Mouse (Mus musculus) heart, embryonic 14.5 days (tissue): ENCODE results near the gene 1700057G04Rik. TPM values are rescaled to one million over a fixed set of nuclear protein-coding genes. Genes with fewer than 3 reads are reported as not detected.
"Not testable (repeated sequence)": the region's sequence is repeated elsewhere in the genome, so short reads cannot be mapped to it uniquely, and the experiment has no call there.

Source experiments
- ATAC-seq: fragments of 200-750 bp; cut with Nextera tagmentation; 2 replicates; pipeline ENCODE4 v1.8.0; 2017; ENCODE audit warnings: low read depth, moderate TSS enrichment; ENCODE audit not compliant: insufficient number of reproducible peaks, insufficient read depth, low FRiP score
- H3K27ac ChIP-seq, 2 experiments: fragments of 200-500 bp in 1 of 2; fragments of 300-500 bp in 1 of 2; sonication (generic) in 1 of 2; replicated peaks in 1 of 2; 2 replicates each; pipeline ENCODE4 v1.5.1; 2012 to 2014; ENCODE audit warnings: low read depth in 2 of 2, low read length in 2 of 2, control low read depth in 1 of 2, mild to moderate bottlenecking in 1 of 2, mixed read lengths in 1 of 2; ENCODE audit not compliant: control insufficient read depth in 1 of 2, insufficient read depth in 1 of 2
- H3K27me3 ChIP-seq: fragments of 300-500 bp; sonication (generic); 2 replicates; pipeline ENCODE4 v1.6.1; 2014; ENCODE audit warnings: mild to moderate bottlenecking, low read length, control low read depth; ENCODE audit not compliant: control insufficient read depth, insufficient read depth
- H3K36me3 ChIP-seq: fragments of 300-500 bp; sonication (generic); 2 replicates; pipeline ENCODE4 v1.6.1; 2014; ENCODE audit warnings: mild to moderate bottlenecking, control low read depth, low read length, mixed read lengths; ENCODE audit not compliant: control insufficient read depth, insufficient read depth
- H3K4me1 ChIP-seq, 2 experiments: fragments of 200-500 bp in 1 of 2; fragments of 300-500 bp in 1 of 2; sonication (generic) in 1 of 2; 2 replicates each; pipeline ENCODE4 v1.6.1; 2012 to 2014; ENCODE audit warnings: low read length in 2 of 2, control low read depth in 1 of 2, mixed read lengths in 1 of 2; ENCODE audit not compliant: control insufficient read depth in 2 of 2, insufficient read depth in 2 of 2
- H3K4me2 ChIP-seq: fragments of 300-500 bp; sonication (generic); 2 replicates; pipeline ENCODE4 v1.6.1; 2014; ENCODE audit warnings: mild to moderate bottlenecking, low read length
- H3K4me3 ChIP-seq, 2 experiments: fragments of 200-500 bp in 1 of 2; fragments of 300-500 bp in 1 of 2; sonication (generic) in 1 of 2; 2 replicates each; pipeline ENCODE4 v1.5.1; 2012 to 2014; ENCODE audit warnings: low read length in 2 of 2, mild to moderate bottlenecking in 2 of 2, control low read depth in 1 of 2, low read depth in 1 of 2, moderate library complexity in 1 of 2; ENCODE audit not compliant: control insufficient read depth in 1 of 2, insufficient read depth in 1 of 2
- H3K9ac ChIP-seq: fragments of 300-500 bp; sonication (generic); 2 replicates; pipeline ENCODE4 v1.6.1; 2014; ENCODE audit warnings: mild to moderate bottlenecking, low read length
- H3K9me3 ChIP-seq: fragments of 300-500 bp; sonication (generic); 2 replicates; pipeline ENCODE4 v1.6.1; 2016; ENCODE audit warnings: low read length, control low read depth; ENCODE audit not compliant: control insufficient read depth
- WGBS: fragments of 180-500 bp; shearing (Covaris S2); extraction: QIAGEN DNeasy Blood & Tissue Kit; methylation state at CpG from one replicate; pipeline ENCODE4 v1.1.7; 2014; 5-methylcytosine and 5-hydroxymethylcytosine counted together
- polyA plus RNA-seq: library from polyadenylated mRNA; unstranded; fragments of >200 nt; fragmentation: Nextera tagmentation; extraction: Ambion mirVana; gene quantifications from 2 replicates; pipeline ENCODE4 v1.2.1, GENCODE M21; 2014

1700057G04Rik gene
- polyA plus RNA-seq, 1 experiment from 2014 or later: not detected

DNA sequence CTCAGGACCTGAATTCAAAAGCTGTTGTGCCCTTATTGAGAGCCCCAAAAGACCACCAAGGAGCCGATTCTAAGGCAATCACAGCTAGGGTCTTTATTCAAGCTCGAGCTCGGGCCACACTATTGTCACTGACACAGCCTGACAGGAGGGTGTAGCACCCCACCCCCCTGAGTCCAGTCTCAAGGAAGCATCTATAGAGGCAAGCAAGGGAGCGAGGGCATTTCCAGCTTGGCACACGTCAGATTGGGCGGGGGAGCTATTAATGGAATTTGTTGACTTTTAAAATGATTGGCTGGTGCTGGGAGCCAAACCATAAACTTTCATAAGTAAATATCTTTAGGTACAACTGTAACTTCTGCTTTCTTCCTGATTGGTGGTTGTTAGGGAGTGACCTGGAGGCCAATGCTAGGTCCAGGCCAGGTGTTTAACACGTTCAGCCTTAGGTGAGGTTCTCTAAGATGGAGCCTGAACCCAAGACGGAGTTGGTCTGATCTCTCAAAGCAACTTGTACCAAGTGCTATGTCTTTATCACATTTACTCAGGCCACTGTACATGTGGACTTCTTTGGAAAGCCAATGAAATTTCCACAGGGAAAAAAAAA, 3.5 kb upstream of the 1700057G04Rik start:
- 83% methylated on average over 8 of the region's 8 CpGs for WGBS
- H3K9ac ChIP-seq: no peak overlapping the region

GRCm38 (mm10) chr9:92316791-92317190, 7.6 kb downstream of the 1700057G04Rik start:
- Histone ChIP-seq H3K9ac (no peak overlapping the region), H3K4me3 (no peak overlapping the region), H3K4me1 (no peaks in the 10 kb centered on the region), H3K27me3 (no peaks in the 10 kb centered on the region), H3K4me2 (no peak overlapping the region), H3K27ac (no peak overlapping the region), H3K36me3 (no peaks in the 10 kb centered on the region), H3K9me3 (no peaks in the 10 kb centered on the region)
- WGBS: 82% methylated on average over 3 of the region's 3 CpGs
- ATAC-seq: no peak

More for the DNA sequence above, 3.5 kb upstream of the 1700057G04Rik start:
- Histone ChIP-seq H3K9me3 (no peaks in the 10 kb centered on the region), H3K4me2 (no peak overlapping the region), H3K36me3 (no peaks in the 10 kb centered on the region), H3K4me3 (no peak overlapping the region), H3K27me3 (no peaks in the 10 kb centered on the region), H3K4me1 (no peaks in the 10 kb centered on the region), H3K27ac (no peak overlapping the region)
- ATAC-seq: no peak

DNA sequence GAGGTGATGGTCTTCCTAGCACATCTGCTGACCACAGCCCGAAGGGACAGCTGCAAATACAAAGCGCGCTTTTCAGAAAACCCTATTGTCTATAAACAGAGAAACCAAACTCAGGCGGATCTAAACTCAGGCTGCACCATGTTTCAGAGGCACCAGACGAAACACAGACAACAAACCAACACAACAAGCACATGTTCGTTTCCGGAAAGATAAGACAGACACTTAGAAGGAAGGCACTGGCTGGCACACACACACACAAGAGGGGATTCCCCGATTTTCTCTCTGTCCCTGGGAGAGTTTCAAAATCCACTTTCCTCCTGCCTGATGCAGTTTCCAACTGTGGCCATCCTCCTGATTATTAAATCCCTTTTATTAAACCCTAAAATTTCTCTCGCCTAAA, 16.8 kb downstream of the 1700057G04Rik start:
- H3K27me3 ChIP-seq, H3K4me3 ChIP-seq, H3K27ac ChIP-seq, ATAC-seq, H3K9me3 ChIP-seq, H3K36me3 ChIP-seq, H3K4me1 ChIP-seq, H3K9ac ChIP-seq, H3K4me2 ChIP-seq: not testable (repeated sequence)
- WGBS: 54% methylated on average over 9 of the region's 9 CpGs

DNA sequence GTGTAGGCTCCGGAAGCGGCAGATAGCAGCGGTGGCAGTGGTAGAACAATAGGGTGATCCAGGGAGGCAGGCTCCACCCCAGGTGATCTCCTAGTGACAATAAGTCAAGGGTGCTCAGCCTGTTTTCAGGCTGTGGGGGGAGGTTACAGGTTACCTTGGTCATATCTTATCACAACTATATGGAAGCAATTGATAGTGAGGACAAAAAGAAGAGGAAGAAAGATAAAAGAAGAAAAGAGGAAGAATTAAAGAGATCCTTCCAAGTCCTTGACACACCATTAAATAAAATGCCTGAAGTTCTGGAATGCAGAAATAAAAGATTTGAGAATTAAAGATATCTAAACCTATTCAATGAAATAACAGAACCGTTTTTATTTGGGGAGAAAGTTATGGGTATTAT, 17.6 kb downstream of the 1700057G04Rik start:
- H3K27me3 ChIP-seq: no peaks in the 10 kb centered on the region
- no peaks in the 10 kb centered on the region for H3K4me1 ChIP-seq
- no peak overlapping the region for H3K4me2 ChIP-seq
- WGBS: 80% methylated on average over 4 of the region's 4 CpGs
- ATAC-seq: no peak
- H3K9ac ChIP-seq: no peak overlapping the region
- H3K4me3 ChIP-seq: no peak overlapping the region
- no peaks in the 10 kb centered on the region for H3K36me3 ChIP-seq
- H3K9me3 ChIP-seq: no peaks in the 10 kb centered on the region
- H3K27ac ChIP-seq: no peak overlapping the region

- H3K9ac ChIP-seq: no peak overlapping the region
- WGBS: 79% methylated on average over 4 of the region's 4 CpGs
- H3K27ac ChIP-seq: no peak overlapping the region
- ATAC-seq: no peak
- no peaks in the 10 kb centered on the region for H3K36me3 ChIP-seq
- no peak overlapping the region for H3K4me2 ChIP-seq
- no peaks in the 10 kb centered on the region for H3K27me3 ChIP-seq
- H3K9me3 ChIP-seq: no peaks in the 10 kb centered on the region
- H3K4me1 ChIP-seq: no peaks in the 10 kb centered on the region
- H3K4me3 ChIP-seq: no peak overlapping the region
Measured at GRCm38 (mm10) chr9:92331383-92331782, 22.2 kb downstream of the 1700057G04Rik start.

GRCm38 (mm10) chr9:92334845-92335244, 25.7 kb downstream of the 1700057G04Rik start:
- 90% methylated on average over 10 of the region's 10 CpGs for WGBS
- no peaks in the 10 kb centered on the region for H3K4me1 ChIP-seq
- H3K4me2 ChIP-seq: no peak overlapping the region
- no peaks in the 10 kb centered on the region for H3K36me3 ChIP-seq
- H3K27ac ChIP-seq: no peak overlapping the region
- H3K4me3 ChIP-seq: no peak overlapping the region
- H3K9ac ChIP-seq: no peak overlapping the region
- H3K9me3 ChIP-seq: no peaks in the 10 kb centered on the region
- ATAC-seq: no peak
- no peaks in the 10 kb centered on the region for H3K27me3 ChIP-seq

DNA sequence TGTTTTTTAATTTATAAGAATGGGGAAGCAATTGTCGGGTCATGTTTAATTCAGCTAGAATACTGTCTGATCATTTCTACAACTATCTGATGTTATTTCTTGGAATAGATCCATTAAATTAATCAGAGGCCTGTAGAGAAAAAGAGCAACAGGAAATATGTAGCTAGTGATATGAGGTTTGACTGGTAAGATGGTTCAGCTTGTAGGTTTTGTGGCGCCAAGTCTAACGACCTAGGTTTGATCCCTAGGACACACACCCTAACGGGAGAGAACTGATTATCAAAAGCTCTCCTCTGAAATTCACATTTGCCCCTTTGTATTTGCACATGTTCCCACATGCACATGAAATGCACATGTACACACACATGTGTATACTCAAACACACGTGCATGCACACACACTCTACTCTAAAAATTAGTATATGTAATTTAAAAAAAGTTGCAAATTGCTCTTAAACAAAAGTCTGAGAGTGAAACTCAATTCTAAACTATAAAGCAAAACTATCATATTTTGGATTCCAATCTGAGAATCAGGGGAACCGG, 26.2 kb downstream of the 1700057G04Rik start:
- H3K9me3 ChIP-seq: no peaks in the 10 kb centered on the region
- no peaks in the 10 kb centered on the region for H3K27me3 ChIP-seq
- no peak overlapping the region for H3K27ac ChIP-seq
- no peaks in the 10 kb centered on the region for H3K36me3 ChIP-seq
- no peak overlapping the region for H3K4me2 ChIP-seq
- no peak for ATAC-seq
- H3K4me1 ChIP-seq: no peaks in the 10 kb centered on the region
- H3K4me3 ChIP-seq: no peak overlapping the region
- 83% methylated on average over 6 of the region's 6 CpGs for WGBS
- H3K9ac ChIP-seq: no peak overlapping the region

- 74% methylated on average over 1 of the region's 1 CpGs for WGBS
- no peak overlapping the region for H3K4me3 ChIP-seq
Measured at GRCm38 (mm10) chr9:92337063-92337462, 27.9 kb downstream of the 1700057G04Rik start.

More at GRCm38 (mm10) chr9:92337063-92337462, 27.9 kb downstream of the 1700057G04Rik start:
- Histone ChIP-seq H3K27me3 (no peaks in the 10 kb centered on the region), H3K4me2 (no peak overlapping the region), H3K27ac (no peak overlapping the region), H3K9me3 (no peaks in the 10 kb centered on the region), H3K9ac (no peak overlapping the region), H3K36me3 (no peaks in the 10 kb centered on the region), H3K4me1 (no peaks in the 10 kb centered on the region)
- ATAC-seq: no peak
